Mouse (Mus musculus): ENCODE measurements around the gene Rhobtb3.
"Not testable (repeated sequence)": the region's sequence is repeated elsewhere in the genome, so short reads cannot be mapped to it uniquely, and the experiment has no call there.

Gene Rhobtb3

DNA sequence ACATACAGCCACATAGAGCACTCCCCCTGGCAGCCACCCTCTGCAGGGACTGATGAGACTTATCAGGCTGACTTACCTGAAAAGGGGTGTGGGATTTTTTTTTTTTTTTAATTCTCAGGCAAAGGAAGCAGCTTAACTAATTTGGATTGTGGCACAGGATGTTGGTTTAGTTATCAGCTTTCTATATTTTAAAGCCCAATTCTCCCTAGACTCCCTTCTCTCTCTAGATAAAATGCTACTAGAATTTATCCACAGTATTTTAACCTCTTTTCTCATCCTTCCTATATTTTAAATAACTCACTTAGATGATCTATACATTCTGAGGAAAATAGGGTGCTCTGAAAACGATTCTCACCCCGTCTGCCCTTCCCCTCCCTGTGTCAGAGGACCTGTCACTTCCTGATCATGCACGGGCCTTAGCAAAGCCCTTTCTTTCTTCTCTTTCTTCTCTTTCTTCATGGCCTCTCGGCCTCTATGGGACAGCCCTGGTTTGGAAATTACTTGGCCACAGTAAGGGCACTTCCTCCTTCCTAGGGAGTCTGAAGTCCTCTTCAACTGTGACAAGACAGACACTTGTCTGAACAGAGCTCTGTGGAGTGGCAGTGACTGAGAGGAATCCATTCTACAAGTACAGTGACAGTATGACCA, 98.1 kb downstream of the Rhobtb3 start:
- DNase-seq (ENCODE audit: low read depth, low spot score): no peak

- DNase-seq (ENCODE audit: low read depth, low spot score): no peak
These were observed 98.7 kb downstream of the Rhobtb3 start for GRCm38 (mm10) chr13:75844833-75845518.

DNA sequence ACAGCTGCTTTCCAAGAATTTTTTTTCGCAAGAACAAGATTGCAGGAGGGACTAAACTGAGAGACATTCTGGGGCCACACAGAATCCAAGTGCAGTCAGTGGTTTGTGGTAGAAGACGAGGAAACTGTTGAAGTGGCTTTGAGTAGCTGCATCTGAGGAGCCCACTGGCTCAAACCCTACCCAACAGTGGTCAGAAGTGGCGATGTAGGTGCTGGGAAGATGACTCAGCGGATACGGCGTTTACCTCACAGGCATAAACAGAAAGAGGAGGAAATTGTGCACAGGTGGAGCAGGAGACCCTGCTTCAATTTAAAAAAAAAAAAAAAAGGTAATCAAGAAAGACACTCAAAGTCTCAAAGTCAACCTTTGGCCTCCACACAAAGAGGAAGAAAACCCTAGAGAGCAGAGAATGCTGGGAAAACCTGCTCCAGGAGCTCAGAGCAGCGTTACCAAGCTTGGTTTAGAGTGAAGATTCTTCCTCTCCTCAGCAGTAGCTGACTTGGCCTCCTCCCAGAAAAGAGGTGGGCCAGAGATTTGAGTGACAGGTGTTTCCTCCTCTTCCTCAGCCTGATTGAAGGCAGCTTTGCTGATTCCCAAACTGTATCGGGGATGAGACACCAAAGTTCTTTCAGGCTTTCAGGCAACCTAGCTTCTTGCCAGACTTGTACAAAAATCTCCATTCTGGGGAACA, 99.6 kb downstream of the Rhobtb3 start:
- DNase-seq (ENCODE audit: low read depth, low spot score): no peak

DNA sequence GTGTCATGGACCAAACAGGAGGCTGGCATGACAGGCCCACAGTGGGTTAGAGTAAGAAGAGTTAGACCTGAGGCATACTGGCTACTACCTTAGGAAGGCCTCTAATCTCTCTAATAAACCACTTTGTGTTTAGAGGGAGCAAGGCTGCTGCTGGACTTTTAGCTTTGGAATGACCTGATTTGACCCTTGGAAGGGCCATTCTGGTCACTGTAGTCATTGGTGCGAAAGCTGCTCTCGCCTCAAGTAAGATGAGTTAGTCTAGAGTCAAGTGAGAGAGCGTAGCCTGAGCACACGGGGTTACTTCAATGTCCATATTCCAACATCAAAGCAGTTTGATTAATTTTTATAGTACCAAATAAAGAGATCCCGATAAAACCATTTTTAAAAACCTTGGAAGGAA, 100.4 kb downstream of the Rhobtb3 start:
- no peak for DNase-seq (ENCODE audit: low read depth, low spot score)

DNA sequence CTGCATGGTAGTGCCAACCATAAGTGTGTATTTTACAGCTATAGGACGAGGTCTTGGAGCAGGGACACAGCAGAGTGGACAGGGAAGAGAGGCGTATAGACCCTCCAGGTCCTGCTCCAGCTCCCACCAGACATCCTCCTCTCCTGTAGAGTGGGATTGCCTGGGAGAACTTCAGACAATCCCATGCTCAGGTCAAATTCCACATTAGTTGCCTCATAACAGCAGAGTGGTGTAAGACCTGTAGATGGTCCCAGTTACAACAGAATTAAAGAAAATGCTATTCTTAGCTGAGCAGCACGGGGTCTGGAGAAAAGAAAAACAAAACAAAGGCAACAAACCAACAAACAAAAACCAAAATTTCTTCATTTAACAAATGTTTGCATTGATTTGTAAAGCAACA, 101.8 kb downstream of the Rhobtb3 start:
- no peak for DNase-seq (ENCODE audit: low read depth, low spot score)

- no peak for DNase-seq (ENCODE audit: low read depth, low spot score)
These were observed 102.9 kb downstream of the Rhobtb3 start for GRCm38 (mm10) chr13:75840752-75841285.

GRCm38 (mm10) chr13:75839719-75840481, 103.8 kb downstream of the Rhobtb3 start, which contains the start of gene Glrx:
Glrx (plus strand) TSS chr13:75839868.
- peak; percentile 73 for DNase-seq (ENCODE audit: low read depth, low spot score)

DNA sequence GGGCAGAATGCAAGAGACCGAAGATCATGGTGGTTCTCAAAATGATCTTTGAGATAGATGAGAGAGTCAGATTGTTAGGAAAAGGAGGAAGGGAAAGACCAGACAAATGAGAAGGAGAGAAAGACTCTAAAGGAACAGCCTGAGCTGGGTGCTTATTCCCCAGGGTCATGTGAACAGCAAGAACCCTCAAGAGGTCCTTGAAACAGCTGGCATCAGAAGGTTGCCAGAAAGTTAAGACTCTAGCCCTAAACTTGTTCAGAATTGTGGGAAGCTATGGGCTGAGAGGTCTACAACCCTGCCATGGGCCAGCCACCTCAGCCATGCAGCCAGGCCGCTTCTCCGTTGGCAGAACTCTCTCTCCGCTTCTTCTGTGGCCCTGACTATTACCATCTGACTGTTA, 105.2 kb downstream of the Rhobtb3 start:
- no peak for DNase-seq (ENCODE audit: low read depth, low spot score)

- DNase-seq (ENCODE audit: low read depth, low spot score): peak; percentile 89
These were observed 108.3 kb downstream of the Rhobtb3 start for GRCm38 (mm10) chr13:75835461-75835860.

DNA sequence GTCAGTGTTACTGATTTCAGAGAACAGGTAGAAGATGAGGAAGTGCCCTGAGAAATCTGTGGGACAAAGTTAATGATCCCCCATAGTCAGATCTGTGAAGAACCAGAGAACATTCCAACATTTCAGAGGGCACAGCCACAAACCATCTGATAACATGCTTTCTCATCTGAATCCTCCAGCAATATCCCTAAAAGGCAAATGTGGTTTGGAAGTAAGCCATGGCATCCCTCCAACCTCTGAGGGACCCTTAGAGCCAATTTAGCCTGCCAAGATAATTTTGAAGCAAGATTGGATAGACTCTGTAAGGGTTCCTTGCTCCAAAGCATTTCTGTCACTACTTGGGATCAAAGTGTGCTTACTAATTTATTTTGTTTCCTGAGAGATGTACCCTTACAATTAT, 110.2 kb downstream of the Rhobtb3 start:
- DNase-seq (ENCODE audit: low read depth, low spot score): no peak

DNA sequence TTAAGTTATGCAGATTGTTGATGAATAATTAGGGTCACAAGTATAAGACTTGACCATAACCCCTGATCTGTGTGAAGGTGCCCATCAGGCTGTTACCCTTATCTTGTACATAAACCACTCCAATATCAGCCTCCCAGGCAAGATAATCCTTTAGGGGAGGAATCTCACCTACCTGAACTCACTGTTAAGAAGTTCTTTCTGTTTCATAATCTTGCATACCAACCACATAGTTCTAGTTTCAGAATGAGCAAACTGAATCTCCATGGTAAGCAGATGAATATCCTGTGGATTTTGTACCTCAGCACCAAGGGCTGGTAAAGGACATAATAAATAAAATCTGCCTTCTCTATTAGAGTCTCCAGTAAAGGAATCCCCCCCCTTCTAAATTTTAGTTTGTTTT, 111.0 kb downstream of the Rhobtb3 start:
- DNase-seq (ENCODE audit: low read depth, low spot score): no peak

DNA sequence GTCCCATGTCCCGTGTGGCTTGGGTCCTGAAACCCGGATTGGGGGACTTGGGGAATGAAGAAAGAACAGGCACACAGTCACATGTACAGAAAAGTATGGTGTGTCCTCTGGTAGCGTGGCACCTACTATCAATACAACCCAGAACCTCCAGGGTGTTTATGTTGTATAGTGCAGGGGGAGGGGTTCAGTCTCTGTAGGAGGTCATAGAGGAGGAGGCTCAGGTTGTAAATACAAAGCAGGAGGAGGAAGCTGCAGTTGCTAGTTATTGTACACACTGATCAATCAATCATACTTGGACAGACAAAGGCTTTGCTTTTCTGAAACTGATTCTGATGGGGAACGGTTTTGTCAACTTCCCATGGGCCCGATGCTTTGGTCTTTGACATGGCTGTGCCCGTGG, 112.0 kb downstream of the Rhobtb3 start:
- DNase-seq (ENCODE audit: low read depth, low spot score): no peak

DNA sequence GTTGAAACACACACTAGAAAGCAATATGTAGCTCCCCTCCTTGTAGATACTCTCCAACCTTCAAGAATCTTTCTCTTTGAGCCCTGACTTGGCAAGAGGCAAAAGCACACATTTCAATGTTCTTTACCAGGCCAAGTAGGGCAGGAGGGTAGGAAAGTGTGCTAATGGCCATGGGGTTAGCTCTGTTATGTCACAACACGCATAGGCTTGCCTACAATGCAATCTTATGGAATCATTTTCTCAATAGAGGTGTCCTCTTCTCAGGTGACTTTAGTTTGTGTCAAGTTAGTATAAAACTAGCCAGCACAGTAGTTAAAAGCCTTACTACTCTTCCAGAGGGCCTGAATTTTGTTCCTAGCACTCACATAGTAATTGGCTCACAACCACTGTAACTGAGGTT, 113.0 kb downstream of the Rhobtb3 start:
- no peak for DNase-seq (ENCODE audit: low read depth, low spot score)

DNA sequence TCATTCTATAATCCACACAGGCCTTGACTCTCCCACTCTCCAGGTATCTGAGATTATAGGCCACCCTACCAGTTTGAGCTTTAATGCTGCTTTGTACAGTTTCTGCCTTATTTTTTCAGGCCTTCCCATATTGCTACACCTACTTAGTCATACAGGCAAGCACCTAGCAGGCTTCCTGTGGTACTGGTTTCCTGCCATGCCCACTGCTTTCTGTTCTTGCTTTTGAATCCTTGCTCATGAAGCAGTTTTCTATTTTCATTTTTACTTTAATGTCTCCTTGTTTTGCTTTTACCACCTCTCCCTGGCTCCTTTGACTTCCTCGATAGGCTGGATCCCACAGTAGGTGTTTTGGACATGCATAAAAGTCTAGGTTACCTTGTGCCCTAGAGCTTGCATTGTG, 118.3 kb downstream of the Rhobtb3 start:
- DNase-seq (ENCODE audit: low read depth, low spot score): no peak

DNA sequence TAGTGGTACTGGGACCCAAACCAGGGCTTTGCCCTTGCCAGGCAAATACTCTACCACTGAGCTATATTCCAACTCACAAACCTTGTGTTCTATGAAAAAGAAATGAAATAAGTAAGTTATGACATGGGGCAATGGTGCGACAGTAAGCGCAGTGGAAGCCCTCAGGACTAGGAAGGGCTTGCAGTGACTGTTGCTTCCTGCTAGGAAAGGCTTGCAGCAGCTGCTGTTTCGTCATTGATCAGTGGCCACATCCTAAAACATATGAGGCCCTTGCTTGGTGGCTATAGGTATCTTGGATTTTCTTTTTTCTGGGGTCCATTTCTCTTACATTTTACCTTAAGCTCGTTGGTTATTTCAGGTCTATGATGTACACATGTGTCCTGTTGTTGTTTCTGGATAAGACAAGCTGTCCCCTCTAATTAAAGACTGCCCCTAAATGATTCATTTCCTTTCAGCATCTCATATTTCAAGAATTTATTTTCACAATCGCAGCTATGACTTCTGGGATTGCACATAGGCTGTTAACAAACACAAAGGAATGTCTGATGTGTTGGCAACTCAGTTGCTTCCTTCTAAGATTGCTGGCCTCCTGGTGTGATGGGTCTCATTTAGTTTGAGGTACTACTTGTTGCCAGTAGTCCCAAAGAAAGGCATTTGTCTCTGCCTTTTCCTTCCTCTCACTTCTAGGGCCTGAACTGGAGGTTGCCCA, 119.0 kb downstream of the Rhobtb3 start:
- DNase-seq (ENCODE audit: low read depth, low spot score): no peak

DNA sequence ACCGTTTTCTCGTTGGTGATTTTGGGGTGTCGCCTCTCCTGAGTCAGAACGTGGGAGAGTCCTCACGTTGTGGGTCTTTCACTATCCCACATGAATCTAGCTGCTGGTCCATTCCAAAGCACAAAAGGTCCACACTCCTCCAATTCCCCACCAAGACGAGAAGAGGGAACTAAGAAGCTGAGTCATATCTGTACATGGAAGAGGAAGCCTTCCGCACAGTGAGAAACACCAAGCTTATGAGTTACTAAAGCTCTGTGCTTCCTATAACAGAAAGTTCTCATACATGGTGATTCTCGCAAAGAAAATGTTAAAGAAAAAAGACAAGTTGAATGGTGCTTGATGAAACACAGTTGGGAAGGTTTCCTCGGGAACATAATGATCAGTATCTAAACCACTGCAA, 120.5 kb downstream of the Rhobtb3 start:
- no peak for DNase-seq (ENCODE audit: low read depth, low spot score)

GRCm38 (mm10) chr13:75822366-75822765, 121.4 kb downstream of the Rhobtb3 start:
- DNase-seq (ENCODE audit: low read depth, low spot score): not testable (repeated sequence)

DNA sequence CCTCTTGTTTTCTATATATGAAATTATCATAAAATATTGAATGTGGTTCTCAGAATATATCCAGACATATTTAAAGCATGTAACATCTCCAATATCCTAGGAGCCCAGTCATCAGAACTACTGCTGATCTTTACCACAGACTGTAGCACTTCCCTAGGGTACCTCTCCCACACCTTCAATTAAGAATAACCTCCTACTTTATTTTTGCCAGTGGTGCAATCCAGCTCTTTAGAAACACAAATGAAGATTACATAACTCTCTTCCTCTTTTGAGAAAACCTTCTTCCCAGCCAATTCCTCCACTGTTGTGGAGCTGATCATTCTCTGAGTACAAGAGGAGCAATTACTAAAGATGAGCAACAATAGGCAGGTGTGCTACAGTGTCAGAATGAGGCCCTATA, 123.8 kb downstream of the Rhobtb3 start:
- no peak for DNase-seq (ENCODE audit: low read depth, low spot score)

Data from ES-CJ7 (cell line).